Mouse (Mus musculus): ENCODE results near the gene Snapc4.

The Snapc4 gene

DNA sequence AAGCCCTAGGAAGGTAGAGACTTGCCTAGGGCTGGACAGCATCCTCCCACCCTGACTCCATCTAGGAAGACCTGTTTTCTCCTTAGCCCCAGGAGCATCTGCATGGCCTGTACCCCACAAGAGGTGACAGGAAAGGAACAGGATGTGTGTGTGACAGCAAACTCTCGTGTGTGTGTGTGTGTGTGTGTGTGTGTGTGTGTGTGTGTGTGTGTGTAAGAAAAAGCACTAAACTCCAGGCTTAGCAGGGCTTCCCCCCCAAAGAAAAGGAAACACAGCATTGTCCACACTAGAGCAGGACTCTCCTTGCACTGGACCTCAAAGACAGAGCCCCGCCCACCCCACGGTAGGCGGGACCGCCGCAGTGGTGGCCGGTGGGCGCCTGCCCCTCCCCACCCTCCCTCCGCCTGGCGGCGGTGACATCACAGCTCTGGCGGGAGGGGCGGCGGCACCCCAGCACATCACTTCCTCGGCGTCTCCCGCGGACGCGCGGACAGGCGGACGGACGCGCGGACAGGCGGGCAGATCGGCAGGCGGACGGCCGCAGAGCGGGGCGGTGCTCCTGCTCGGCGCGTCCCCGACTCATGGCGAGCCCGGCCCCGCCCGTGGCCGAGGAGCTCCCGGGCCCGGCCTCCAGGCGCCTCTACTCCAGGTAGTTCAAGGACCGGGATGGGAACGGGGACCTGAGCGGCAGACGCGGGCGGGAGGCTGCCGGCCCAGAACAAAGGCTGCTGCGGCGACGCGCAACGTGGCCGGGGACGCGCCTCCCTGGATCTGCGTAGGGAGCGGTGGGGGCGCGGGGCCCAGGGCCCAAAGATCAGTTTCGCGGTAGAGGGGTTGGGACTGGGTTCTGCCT is 65.2 kb downstream of the Snapc4 start, which contains the start of gene Gpsm1:
TSS of gene Gpsm1 (plus strand) at position 444 of the 853 bp plus-strand sequence.
- peak; percentile 57 for DNase-seq (ENCODE audit: low read depth, low spot score)

GRCm38 (mm10) chr2:26314281-26315071 is 66.0 kb downstream of the Snapc4 start:
- peak; percentile 18 for DNase-seq (ENCODE audit: low read depth, low spot score)

DNA sequence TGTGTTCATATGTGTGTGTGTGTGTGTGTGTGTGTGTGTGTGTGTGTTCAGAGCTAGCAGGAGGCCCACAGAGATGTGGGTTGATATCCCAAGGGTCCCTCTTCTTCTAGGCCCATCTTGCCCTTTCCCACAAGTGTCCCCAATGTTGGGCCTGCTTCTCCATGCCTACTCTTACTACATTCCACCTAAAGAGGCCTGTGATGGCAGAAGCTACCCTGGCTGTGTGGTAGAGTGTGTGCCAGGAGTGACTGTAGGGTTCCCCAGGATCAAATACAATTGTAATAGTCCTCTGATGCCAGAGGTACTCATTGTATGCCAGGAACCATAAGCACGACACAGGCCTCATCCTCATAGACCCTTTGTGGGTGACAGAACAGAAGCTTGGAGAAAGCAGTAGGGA is 67.1 kb downstream of the Snapc4 start:
- no peak for DNase-seq (ENCODE audit: low read depth, low spot score)

DNA sequence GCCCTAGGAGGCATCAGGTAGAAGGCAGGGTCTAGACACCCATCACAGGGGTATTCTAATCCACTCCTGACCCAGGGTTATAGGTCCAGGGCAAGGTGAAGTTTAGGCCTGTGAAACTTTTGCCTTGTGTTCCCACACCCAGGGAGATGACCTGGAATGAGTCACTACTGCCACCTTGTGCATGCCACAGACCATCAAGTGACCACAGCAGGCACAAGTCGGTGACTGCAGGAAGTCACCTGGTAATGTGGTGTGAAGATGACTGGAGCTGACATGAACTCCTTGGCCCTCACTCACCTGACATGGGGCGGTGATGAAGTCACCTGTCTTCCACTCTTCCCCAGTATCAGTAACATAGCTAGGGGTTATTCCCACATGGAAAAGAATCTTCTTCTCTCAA is 67.6 kb downstream of the Snapc4 start:
- no peak for DNase-seq (ENCODE audit: low read depth, low spot score)

All from ZHBTc4 (cell line).